Mouse (Mus musculus): Measurements from ENCODE around the gene Gpr12. TPM values are rescaled to one million over a fixed set of nuclear protein-coding genes. Genes with fewer than 3 reads are reported as not detected.

Gene Gpr12
- polyA plus RNA-seq (2015; fragmentation: Nextera tagmentation; extraction: Ambion mirVana): 0.16 TPM in 1 of 2 replicates, not detected in the other

DNA sequence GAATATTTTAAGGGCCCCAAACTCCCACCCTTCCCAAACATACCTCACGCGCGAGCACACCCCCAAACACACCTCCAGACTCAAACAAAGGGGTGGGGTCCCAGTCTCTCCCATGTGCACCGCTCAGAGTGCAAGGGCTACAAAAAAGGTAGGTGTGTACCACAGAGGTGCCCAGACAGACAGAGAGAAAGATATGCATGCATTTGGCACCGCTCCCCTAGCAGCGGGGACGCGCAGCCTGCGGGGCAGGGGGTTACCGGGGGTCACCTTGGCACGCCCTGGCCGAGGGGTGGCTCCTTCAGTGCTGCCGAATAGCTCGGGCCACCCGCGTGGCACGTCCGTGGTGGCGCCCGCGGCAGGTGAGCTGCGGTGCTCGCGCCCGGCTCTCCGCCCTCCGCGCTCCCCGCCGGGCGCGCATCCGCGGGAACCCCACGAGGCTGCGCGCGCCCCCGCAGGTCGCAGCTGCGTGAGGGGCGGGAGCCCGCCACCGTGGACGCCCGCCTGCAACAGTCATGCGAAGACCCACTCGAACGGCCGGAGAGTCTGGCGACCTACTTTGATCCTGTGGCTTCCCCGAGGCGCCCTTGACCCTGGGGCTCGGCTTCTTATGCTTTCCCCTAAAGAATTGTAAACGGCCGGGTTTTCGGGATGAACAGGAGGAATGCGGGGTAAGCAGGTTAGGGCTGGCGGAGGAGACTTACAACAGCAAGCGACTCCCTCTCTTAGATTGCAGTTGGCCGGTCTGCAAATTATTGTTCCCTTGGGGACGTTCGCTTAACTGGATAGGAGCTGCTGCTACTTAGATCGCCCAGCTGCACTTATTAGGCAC lies at the start of gene Gpr12:
TSS of gene Gpr12 (minus strand) at position 762 of the 829 bp plus-strand sequence.

DNA sequence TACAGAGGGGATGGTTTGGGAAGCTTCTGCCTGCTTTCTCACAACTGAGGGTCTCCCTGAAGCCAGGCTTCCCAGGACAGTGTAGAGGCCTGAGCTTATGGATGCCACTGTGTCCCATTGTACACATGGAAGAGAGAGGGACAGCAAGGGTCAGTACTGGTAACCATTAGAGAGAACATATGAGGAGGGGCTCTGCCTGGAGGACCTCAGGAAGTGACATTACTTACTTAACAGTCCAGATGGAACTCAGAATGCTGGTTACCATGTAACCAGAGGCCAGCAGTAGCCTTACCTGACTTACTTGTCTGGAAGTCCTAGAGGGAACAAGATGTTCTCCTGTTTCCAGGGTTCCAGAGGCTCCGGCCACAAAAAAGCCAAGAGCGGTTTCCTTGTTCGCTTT lies 29.2 kb downstream of the Gpr12 start, which contains the start of gene Gm3415:
TSS of gene Gm3415 (plus strand) at position 301 of the 400 bp plus-strand sequence.

DNA sequence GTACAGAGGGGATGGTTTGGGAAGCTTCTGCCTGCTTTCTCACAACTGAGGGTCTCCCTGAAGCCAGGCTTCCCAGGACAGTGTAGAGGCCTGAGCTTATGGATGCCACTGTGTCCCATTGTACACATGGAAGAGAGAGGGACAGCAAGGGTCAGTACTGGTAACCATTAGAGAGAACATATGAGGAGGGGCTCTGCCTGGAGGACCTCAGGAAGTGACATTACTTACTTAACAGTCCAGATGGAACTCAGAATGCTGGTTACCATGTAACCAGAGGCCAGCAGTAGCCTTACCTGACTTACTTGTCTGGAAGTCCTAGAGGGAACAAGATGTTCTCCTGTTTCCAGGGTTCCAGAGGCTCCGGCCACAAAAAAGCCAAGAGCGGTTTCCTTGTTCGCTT lies 47.7 kb downstream of the Gpr12 start, which contains the start of gene Gm3409:
TSS of gene Gm3409 (plus strand) at position 301 of the 400 bp plus-strand sequence.

Other genes starting within 250 kb of the Gpr12 start
- 0.02 and 0.07 TPM in 2 replicates for gene Wasf3, start 200.3 kb downstream of the Gpr12 start, polyA plus RNA-seq (2015; fragmentation: Nextera tagmentation; extraction: Ambion mirVana)
- not detected in 2 replicates for gene Gm6408, start 103.3 kb downstream of the Gpr12 start, polyA plus RNA-seq (2015; fragmentation: Nextera tagmentation; extraction: Ambion mirVana)
- gene Gm6370, start 93.9 kb downstream of the Gpr12 start, polyA plus RNA-seq (2015; fragmentation: Nextera tagmentation; extraction: Ambion mirVana): not detected in 2 replicates
- gene 4930449I24Rik, start 82.8 kb downstream of the Gpr12 start, polyA plus RNA-seq (2015; fragmentation: Nextera tagmentation; extraction: Ambion mirVana): not detected in 2 replicates
- not detected in 2 replicates for gene Gm3402, start 71.1 kb downstream of the Gpr12 start, polyA plus RNA-seq (2015; fragmentation: Nextera tagmentation; extraction: Ambion mirVana)
- gene Gm3404, start 59.4 kb downstream of the Gpr12 start, polyA plus RNA-seq (2015; fragmentation: Nextera tagmentation; extraction: Ambion mirVana): not detected in 2 replicates
- gene Gm3409, start 47.6 kb downstream of the Gpr12 start, polyA plus RNA-seq (2015; fragmentation: Nextera tagmentation; extraction: Ambion mirVana): not detected in 2 replicates
- not detected in 2 replicates for gene Gm3415, start 29.1 kb downstream of the Gpr12 start, polyA plus RNA-seq (2015; fragmentation: Nextera tagmentation; extraction: Ambion mirVana)
- gene Usp12, start 209.8 kb upstream of the Gpr12 start, polyA plus RNA-seq (2015; fragmentation: Nextera tagmentation; extraction: Ambion mirVana): 8.1 and 11.0 TPM in 2 replicates
- 526 and 539 TPM in 2 replicates for gene Rpl21, start 247.7 kb upstream of the Gpr12 start, polyA plus RNA-seq (2015; fragmentation: Nextera tagmentation; extraction: Ambion mirVana)